Mouse (Mus musculus): ENCODE measurements around the gene Catsperz.
A peak's percentile ranks its signal among the peaks of the same experiment; 100 is the strongest.

Catsperz gene

GRCm38 (mm10) chr19:6943709-6944108 is 18.5 kb upstream of the Catsperz start:
- DNase-seq (ENCODE audit: low spot score): no peak

- no peak for DNase-seq (ENCODE audit: low spot score)
Observed at GRCm38 (mm10) chr19:6942764-6943163, 17.6 kb upstream of the Catsperz start.

- peak; percentile 96 for DNase-seq (ENCODE audit: low spot score)
Observed at GRCm38 (mm10) chr19:6942249-6942691, 17.1 kb upstream of the Catsperz start, which contains the start of gene Gpr137. Gene Gpr137, minus strand, starts transcription at chr19:6942480.

DNA sequence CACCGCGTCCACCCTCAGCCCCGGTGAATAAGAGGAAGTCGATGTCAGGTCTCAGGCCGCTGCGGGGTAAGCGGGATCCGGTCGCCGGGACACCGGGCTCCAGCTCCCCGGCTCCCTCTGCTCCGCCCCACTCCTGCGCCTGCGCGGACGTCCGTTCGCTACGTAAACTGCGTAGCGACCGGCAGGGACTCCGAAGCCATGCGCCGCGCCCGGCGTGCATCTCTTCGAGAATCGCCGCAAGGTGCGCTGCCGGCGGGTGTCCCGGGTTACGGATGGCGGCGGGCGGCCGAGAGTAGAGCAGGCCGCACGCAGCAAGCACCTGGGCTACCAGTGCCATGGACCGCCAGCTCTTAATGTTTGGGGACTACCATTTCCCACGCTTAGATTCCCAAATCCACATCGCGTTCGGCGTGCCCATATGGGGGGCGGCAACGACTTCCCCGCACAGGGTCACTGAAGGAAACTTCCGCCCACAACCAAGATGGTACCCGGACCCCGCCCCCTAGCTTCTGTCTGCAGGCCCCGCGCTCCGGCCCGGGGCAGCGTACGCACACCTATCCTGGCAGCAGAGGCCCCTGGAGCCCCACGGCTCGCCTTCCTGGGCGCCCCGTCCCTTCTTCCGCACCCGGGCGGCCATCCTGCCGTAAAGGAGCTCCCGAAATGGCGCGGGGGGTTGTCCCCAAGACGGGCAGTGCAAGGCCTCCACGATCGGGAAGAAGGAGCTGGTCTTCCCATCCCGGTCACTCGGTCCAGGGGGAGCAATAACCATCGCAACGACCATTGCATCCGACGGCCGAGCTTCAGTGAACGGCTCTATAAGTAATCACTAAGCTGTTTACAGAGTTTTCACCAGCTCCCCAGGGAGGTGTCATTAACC is 16.4 kb upstream of the Catsperz start, which contains the start of gene Bad:
Gene Bad, plus strand, starts transcription at position 490 of the 877 bp plus-strand sequence.
- peak; percentile 95 for DNase-seq (ENCODE audit: low spot score)

GRCm38 (mm10) chr19:6940396-6941351 is 15.5 kb upstream of the Catsperz start:
- peak; percentile 55 for DNase-seq (ENCODE audit: low spot score)

DNA sequence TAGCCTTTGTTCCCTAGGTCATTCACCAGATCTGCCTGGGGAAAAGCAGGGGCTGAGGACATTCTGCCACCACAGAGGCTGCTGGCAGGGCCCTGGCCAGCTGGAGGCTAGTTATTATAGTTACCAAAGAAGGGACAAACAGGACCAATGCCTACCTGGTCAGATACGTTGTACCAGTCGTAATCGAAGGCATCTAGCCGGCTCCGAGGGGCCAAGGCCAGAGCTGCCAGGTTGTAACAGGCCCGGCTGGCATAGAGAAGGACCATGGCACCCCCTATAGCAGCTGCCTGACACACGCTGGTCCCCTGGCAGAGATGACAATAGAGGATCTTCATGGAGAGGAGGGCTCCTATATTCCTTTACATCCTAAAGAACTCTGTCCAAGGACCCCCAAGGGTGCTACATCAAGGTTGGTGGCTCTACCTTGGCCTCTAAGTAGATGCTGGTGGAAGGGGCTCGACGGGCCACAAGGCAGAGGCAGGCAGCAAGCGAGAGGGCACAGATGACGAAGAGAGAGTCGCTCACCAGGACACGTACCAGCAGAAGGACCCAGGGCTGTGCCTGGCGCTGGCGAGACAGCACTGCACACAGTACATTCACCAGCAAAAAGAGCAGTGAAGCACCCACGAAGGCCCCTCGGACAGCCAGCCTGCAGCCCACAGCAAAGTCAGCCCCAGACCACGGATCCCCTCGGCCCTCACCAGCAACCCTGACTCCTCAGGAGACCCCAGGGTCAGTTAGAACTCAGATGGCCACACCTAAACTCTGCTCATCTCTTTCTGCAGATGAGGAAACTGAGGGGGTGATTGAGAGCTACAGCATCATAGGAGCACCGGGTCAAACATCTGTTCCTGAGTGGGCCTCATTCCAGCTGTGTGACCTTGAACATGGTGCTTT is 14.2 kb upstream of the Catsperz start:
- no peak for DNase-seq (ENCODE audit: low spot score)

DNA sequence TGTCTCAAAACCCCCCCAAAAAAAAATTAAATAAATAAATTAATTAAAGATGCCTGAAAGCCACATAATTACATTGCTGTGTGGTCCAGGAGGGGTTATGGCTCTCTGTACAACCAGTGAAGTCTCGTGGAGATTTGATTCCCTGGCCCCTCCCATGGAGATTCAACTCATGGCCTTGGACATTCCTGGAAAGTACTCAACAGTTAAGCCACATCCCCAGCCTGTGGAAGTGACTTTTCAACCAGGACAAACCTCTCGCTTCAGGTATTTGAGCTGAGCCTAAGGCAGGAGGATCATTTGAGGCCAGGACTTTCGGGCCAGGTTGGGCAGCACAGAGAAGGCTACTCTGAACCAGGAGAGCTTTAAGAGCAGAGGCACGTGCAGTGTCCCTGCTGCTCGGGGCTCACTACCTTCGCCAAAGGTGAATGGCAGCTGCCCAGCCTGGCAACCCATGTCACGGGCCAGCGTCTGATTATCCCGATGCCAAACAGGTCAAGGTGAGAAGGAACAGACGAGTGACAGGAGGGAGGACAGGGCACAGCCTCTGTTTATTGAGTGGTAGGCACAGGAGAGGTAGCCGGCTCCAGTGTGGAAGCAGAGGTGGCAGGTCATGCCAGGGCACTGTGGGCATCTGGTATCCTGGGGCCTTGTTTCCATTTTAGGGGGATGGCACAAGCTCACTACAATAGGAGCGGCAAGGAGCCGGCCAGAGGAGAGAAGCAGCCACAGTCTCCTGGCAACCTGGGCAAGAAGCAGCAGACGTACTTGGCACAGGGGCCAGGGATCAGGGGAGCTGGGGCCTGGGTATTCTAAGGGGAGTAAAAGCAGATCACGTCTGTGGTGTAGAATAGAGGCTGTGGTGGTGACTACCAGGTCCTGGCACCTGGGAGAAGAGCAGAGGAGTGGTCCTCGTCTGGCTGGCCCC is 12.6 kb upstream of the Catsperz start:
- no peak for DNase-seq (ENCODE audit: low spot score)

DNA sequence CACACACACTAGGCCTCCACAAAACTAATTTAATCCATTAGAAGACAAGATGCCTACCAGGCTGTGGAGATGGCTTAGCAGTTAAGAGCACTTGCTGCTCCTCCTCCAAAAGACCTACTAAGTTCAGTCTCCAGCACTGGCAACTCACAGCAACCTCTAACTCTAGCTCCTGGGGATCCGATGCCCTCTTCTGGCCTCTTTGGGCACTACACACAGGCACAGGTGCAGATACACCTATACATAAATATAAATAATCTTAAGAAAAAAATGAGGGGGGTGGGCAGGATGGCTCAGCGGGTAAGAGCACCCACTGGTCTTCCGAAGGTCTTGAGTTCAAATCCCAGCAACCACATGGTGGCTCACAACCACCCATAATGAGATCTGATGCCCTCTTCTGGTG is 11.1 kb upstream of the Catsperz start:
- no peak for DNase-seq (ENCODE audit: low spot score)

- no peak for DNase-seq (ENCODE audit: low spot score)
Observed at GRCm38 (mm10) chr19:6934195-6934977, 9.2 kb upstream of the Catsperz start, which contains the start of gene Kcnk4. Gene Kcnk4, minus strand, starts transcription at chr19:6934515.

- peak; percentile 50 for DNase-seq (ENCODE audit: low spot score)
Observed at GRCm38 (mm10) chr19:6933436-6934194, 8.4 kb upstream of the Catsperz start.

- DNase-seq (ENCODE audit: low spot score): no peak
Observed at GRCm38 (mm10) chr19:6933102-6933435, 7.9 kb upstream of the Catsperz start.

DNA sequence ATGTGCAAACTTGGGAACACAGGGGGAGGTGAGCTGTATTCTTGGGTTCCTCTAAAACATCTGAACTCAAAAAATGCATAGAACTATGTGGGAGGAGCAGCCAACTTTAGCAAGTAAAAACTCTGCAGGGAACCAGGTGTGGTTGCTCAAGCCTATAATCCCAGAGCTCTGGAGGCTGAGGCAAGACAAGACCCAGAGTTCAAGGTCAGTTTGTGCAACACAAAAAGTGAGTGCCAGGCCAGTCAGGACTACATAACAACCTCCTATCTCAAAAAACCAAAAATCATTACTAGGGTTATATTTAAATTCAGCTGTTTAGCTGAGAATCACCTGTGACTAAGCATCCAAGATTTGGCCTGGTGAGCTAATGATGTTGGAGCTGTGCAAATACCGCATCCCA is 6.8 kb upstream of the Catsperz start:
- no peak for DNase-seq (ENCODE audit: low spot score)

- no peak for DNase-seq (ENCODE audit: low spot score)
Observed at GRCm38 (mm10) chr19:6931002-6931401, 5.8 kb upstream of the Catsperz start.

DNA sequence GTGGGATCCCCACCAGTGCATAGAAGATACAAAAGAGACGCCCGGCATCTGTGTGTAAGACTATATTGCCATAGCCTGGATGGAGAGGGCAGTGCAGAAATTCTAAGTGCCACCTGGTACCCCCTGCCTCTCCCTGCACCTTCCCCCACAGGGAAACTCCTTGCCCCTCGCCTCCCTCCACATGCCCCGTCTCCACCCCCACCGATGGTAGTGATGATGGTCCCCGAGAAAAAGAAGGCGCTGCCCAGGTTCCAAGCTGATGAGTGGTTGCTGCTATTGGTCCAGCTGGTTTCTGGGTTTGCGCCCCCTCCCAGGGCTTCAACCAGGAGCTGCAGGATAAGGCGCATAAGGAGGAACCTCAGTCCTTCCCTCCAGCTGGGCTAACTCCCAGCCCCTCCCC is 2.9 kb upstream of the Catsperz start:
- DNase-seq (ENCODE audit: low spot score): no peak

DNA sequence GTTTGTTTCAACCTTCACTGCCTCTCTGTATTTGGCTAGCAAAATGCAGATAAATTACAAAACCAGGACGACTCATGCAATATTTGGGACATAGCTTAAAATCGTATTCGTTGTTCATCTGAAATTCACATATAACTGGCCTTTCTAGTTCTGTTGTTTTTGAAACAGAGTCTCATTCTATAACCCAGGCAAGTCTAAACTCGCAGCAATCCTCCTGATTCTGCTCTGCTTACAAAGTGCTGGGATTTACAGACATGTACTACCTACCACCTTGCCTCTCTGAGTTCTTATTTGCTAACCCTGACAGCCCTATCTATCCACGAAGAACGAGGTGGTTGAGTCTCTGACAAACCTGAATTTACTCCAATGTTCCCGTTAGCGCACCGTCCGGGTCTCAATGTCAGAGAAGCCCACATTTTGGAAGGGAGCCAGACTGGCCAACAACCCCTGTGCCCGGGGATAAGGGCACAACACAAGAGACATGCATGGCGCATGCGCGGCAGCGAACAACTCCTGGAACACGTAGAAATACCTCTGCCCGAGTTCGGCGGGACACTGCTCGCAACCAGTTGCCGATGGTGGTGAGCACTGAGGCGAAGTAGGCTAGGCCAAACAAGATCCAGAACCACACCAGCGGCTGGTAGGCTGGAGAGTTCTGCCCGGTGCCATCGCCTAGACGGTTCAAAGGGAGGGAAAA is 1.5 kb upstream of the Catsperz start:
- peak; percentile 75 for DNase-seq (ENCODE audit: low spot score)

DNA sequence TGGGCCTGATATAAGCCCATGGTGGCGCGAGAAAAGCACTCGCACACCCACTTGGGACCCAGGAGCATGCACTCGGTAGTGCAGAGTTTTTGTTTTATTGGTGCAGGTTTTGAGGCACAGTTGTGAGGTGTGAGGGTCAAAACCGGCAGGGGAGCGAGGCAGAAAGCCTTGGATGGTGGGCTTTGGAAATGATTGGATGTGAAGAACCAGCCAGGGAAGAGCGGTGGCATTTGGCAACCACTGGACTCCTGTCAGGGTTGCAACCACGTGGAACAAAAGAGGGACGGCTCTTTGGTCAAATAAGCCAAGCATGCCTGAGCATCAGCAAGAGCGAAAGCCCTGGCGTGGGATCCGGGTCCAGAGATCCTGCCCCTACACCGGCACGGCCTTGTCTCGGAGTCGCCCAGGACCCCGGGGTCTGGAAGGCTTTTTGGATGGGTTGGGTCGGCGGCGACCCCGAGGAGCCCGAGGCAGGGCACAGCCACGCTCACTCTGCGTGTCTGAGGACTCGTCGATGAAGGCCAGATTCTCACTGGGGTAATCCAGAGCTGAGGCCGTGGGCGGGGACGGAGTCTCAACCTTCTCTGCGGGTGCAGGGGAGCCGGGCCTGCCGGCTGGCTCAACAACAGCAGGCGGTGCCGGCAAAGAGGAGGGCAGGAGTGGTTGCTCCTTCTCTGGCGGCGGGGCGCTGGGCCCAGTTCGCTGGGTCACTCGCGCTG is 590 bp upstream of the Catsperz start:
- no peak for DNase-seq (ENCODE audit: low spot score)

DNA sequence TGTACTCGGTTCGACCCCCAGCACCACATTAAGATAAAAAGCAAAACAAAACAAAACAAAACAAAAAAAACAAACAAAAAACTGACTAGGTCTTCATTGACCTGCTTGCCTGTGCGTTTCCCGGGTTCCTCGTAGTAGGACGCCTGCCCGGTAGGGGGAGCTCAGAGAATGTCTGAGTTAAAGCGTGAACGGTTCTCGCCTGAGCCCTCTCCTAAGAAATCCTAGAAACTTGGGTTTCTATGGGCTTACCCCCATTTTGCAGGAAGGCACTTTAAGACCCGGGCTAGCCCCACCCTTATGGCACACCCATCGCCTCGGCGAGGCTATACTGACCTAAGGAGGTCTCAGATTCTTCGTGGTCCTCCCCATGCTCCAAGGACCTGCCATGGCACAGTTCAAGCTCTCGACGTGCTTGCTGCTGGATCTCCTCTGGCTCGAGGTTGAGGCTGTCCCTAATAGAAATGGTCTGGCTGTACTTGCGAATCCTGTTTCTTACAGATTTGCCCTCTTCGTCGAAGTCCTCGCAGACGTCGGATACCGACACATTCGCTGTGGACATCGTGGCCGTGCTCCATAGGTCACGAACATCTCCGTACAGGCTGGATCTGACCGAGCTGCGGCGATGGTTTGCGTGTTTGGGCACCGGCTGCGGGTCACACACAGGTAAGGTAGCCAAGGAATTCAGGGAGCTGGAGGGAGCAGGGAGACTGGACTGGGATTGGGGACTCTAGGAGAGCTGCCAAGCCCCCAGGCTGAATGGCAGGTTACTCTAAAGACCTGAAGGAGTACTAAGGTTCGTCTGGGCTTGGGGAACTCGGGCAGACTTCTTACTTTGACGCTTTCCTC is 496 bp downstream of the Catsperz start:
- DNase-seq (ENCODE audit: low spot score): peak; percentile 91
